Mouse (Mus musculus) limb, embryonic 13.5 days (tissue): ENCODE data around the gene Nemp1. TPM values are rescaled to one million over a fixed set of nuclear protein-coding genes. Genes with fewer than 3 reads are reported as not detected.

Experiments used
- ATAC-seq: fragments of 200-750 bp; cut with Nextera tagmentation; 2 replicates; pipeline ENCODE4 v1.8.0; 2017; ENCODE audit warnings: low read depth, moderate number of reproducible peaks, moderate TSS enrichment; ENCODE audit not compliant: low FRiP score
- H3K27ac ChIP-seq: fragments of 300-500 bp; sonication (generic); 2 replicates; pipeline ENCODE4 v1.5.1; 2015; ENCODE audit warnings: inconsistent platforms, mild to moderate bottlenecking, moderate library complexity
- H3K27me3 ChIP-seq: fragments of 300-500 bp; sonication (generic); 2 replicates; pipeline ENCODE4 v1.6.1; 2015; ENCODE audit warnings: mild to moderate bottlenecking, inconsistent platforms
- H3K36me3 ChIP-seq: fragments of 300-500 bp; sonication (generic); 2 replicates; pipeline ENCODE4 v1.6.1; 2015; ENCODE audit warnings: inconsistent platforms, mild to moderate bottlenecking, moderate library complexity
- H3K4me1 ChIP-seq: fragments of 300-500 bp; sonication (generic); 2 replicates; pipeline ENCODE4 v1.6.1; 2015; ENCODE audit warnings: inconsistent platforms
- H3K4me2 ChIP-seq: fragments of 300-500 bp; sonication (generic); replicated peaks from 2 replicates; pipeline ENCODE4 v1.6.1; 2015; ENCODE audit warnings: inconsistent platforms, mild to moderate bottlenecking, moderate library complexity
- H3K4me3 ChIP-seq: fragments of 300-500 bp; sonication (generic); 2 replicates; pipeline ENCODE4 v1.5.1; 2015; ENCODE audit warnings: moderate library complexity, mild to moderate bottlenecking, inconsistent platforms
- H3K9ac ChIP-seq: fragments of 300-500 bp; sonication (generic); 2 replicates; pipeline ENCODE4 v1.6.1; 2015; ENCODE audit warnings: mild to moderate bottlenecking, inconsistent platforms
- H3K9me3 ChIP-seq: fragments of 300-500 bp; sonication (generic); 2 replicates; pipeline ENCODE4 v1.6.1; 2016; ENCODE audit warnings: inconsistent platforms
- WGBS: fragments of 180-500 bp; shearing (Covaris S2); methylation state at CpG from one replicate; pipeline ENCODE4 v1.1.7; 2015; 5-methylcytosine and 5-hydroxymethylcytosine counted together
- polyA plus RNA-seq: library from polyadenylated mRNA; unstranded; fragments of >200 nt; fragmentation: Nextera tagmentation; extraction: Ambion mirVana; gene quantifications from 2 replicates; pipeline ENCODE4 v1.2.1, GENCODE M21; 2015

The Nemp1 gene
- 9.3 and 9.9 TPM in 2 replicates for polyA plus RNA-seq

DNA sequence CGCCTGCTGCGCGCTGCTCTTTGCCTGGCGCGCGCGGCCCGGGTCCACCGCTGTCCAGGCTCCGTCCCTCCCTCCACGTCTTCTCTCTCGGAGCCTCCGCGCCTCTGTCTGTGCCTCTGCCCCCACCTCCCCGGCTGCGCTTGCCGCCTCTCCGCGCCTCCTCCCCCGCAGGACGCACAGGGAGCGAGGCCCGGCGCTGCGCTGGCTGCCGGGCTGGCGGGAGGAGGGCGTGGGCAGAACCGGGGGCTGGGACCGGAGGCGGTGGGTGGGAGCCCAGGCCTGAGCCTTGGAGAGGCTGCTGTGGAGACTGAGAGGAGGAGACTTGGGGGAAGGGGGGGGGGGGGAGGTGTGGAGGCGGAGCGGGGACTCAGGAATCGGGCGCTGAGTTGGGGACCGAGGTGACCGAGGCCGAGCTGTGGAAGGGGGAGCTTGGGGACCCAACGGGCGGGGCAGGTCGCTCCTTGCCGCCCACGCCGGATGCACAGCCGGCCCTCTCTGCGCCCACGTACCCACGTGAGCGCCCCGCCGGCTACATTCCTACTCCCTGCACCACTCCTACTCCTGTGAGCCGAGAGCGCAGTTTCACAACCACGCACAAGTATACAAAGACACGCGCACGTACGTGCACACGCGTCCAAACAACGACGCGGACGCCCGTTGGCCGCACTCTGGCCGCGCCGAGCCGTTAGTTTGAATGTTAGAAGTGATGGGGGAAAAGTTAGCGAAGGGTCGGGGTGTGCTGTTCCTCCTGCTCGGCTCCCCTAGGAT is at the start of gene Nemp1:
Gene Nemp1 (plus strand): TSS at position 401 of the 768 bp plus-strand sequence.
- no peaks in the 10 kb centered on the region for H3K27me3 ChIP-seq
- peak within 1 kb of the TSS; percentile 86 for H3K4me3 ChIP-seq
- H3K9me3 ChIP-seq = no peaks in the 10 kb centered on the region
- H3K36me3 ChIP-seq = peaks cover 32% of the 10 kb centered on the region
- H3K27ac ChIP-seq = peak within 1 kb of the TSS; percentile 100
- peak; percentile 81 for ATAC-seq
- H3K4me2 ChIP-seq = peak within 1 kb of the TSS; percentile 94
- under 1% methylated on average over 68 of the region's 73 CpGs for WGBS
- peaks cover 58% of the 10 kb centered on the region for H3K4me1 ChIP-seq
- H3K9ac ChIP-seq = peak within 1 kb of the TSS; percentile 94

DNA sequence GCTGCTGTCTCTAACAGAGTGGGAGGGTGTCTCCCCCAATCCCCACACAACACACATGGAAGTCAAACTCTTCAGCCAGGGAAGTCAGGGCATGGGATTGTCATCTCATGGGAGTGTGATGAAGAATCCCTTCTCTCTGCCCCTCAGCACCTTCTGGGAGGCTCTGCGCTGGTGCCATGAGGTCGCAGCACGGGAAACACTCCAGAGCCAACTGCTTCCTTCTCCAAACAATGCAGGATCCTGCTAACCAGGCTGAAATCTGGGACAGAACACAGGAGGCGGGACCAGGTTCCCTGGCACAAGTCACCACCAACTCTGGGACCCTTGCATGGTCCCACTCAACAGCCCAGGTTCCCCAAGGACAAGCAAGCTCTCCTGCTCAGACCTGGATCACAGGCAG is 49.4 kb upstream of the Nemp1 start:
- Histone ChIP-seq H3K4me1 (peaks cover 77% of the 10 kb centered on the region), H3K27ac (peak overlapping the region; percentile 63)

GRCm38 (mm10) chr10:127618173-127618572 is 48.5 kb upstream of the Nemp1 start:
- ATAC-seq = no peak
- Histone ChIP-seq H3K36me3 (peaks cover 14% of the 10 kb centered on the region; the same call in 1 of the 2 replicates), H3K9me3 (no peaks in the 10 kb centered on the region), H3K9ac (peak overlapping the region; percentile 95), H3K27ac (no peak overlapping the region; the same call in 1 of the 2 replicates), H3K4me1 (peaks cover 73% of the 10 kb centered on the region), H3K27me3 (no peaks in the 10 kb centered on the region), H3K4me3 (peak overlapping the region; percentile 92), H3K4me2 (peak overlapping the region; percentile 82)
- 33% methylated on average over 6 of the region's 6 CpGs for WGBS

More for the DNA sequence above, 49.4 kb upstream of the Nemp1 start:
- no peak for ATAC-seq
- peak overlapping the region; percentile 31 for H3K9ac ChIP-seq
- H3K27me3 ChIP-seq = no peaks in the 10 kb centered on the region
- peak overlapping the region; percentile 82 for H3K4me2 ChIP-seq
- H3K36me3 ChIP-seq = peaks cover 22% of the 10 kb centered on the region
- no peaks in the 10 kb centered on the region for H3K9me3 ChIP-seq
- 67% methylated on average over 4 of the region's 4 CpGs for WGBS
- peak overlapping the region; percentile 92; the same call in 1 of the 2 replicates for H3K4me3 ChIP-seq

GRCm38 (mm10) chr10:127619119-127619721 is 47.5 kb upstream of the Nemp1 start:
- Histone ChIP-seq H3K27ac (peak overlapping the region; percentile 92; the same call in 1 of the 2 replicates), H3K4me1 (peaks cover 63% of the 10 kb centered on the region)
- WGBS = 25% methylated on average over 8 of the region's 8 CpGs

GRCm38 (mm10) chr10:127619941-127620405 is 46.7 kb upstream of the Nemp1 start:
- Histone ChIP-seq H3K4me2 (peak overlapping the region; percentile 82), H3K4me3 (peak overlapping the region; percentile 92), H3K27me3 (no peaks in the 10 kb centered on the region), H3K9me3 (no peaks in the 10 kb centered on the region), H3K9ac (peak overlapping the region; percentile 95), H3K4me1 (peaks cover 55% of the 10 kb centered on the region), H3K36me3 (peaks cover 10% of the 10 kb centered on the region; the same call in 1 of the 2 replicates), H3K27ac (peak overlapping the region; percentile 92)
- 2% methylated on average over 12 of the region's 12 CpGs for WGBS
- ATAC-seq = 0 out of 2 replicates have a peak, but pooled peaks have one; percentile 5

More at GRCm38 (mm10) chr10:127619119-127619721, 47.5 kb upstream of the Nemp1 start:
- H3K4me3 ChIP-seq = peak overlapping the region; percentile 92
- no peak for ATAC-seq
- no peaks in the 10 kb centered on the region for H3K9me3 ChIP-seq
- H3K9ac ChIP-seq = peak overlapping the region; percentile 95
- peaks cover 10% of the 10 kb centered on the region; the same call in 1 of the 2 replicates for H3K36me3 ChIP-seq
- no peaks in the 10 kb centered on the region for H3K27me3 ChIP-seq
- peak overlapping the region; percentile 82 for H3K4me2 ChIP-seq

- Histone ChIP-seq H3K9me3 (no peaks in the 10 kb centered on the region), H3K9ac (peak within 1 kb of the TSS; percentile 95), H3K4me3 (peak within 1 kb of the TSS; percentile 92), H3K36me3 (peaks cover 10% of the 10 kb centered on the region; the same call in 1 of the 2 replicates), H3K27me3 (no peaks in the 10 kb centered on the region), H3K4me2 (peak within 1 kb of the TSS; percentile 82), H3K27ac (peak within 1 kb of the TSS; percentile 95), H3K4me1 (peaks cover 49% of the 10 kb centered on the region)
- under 1% methylated on average over 21 of the region's 32 CpGs for WGBS
- peak; percentile 78 for ATAC-seq
Observed at GRCm38 (mm10) chr10:127620406-127621190, 46.1 kb upstream of the Nemp1 start, which contains the start of gene Lrp1. Gene Lrp1, minus strand, starts transcription at chr10:127621148.

DNA sequence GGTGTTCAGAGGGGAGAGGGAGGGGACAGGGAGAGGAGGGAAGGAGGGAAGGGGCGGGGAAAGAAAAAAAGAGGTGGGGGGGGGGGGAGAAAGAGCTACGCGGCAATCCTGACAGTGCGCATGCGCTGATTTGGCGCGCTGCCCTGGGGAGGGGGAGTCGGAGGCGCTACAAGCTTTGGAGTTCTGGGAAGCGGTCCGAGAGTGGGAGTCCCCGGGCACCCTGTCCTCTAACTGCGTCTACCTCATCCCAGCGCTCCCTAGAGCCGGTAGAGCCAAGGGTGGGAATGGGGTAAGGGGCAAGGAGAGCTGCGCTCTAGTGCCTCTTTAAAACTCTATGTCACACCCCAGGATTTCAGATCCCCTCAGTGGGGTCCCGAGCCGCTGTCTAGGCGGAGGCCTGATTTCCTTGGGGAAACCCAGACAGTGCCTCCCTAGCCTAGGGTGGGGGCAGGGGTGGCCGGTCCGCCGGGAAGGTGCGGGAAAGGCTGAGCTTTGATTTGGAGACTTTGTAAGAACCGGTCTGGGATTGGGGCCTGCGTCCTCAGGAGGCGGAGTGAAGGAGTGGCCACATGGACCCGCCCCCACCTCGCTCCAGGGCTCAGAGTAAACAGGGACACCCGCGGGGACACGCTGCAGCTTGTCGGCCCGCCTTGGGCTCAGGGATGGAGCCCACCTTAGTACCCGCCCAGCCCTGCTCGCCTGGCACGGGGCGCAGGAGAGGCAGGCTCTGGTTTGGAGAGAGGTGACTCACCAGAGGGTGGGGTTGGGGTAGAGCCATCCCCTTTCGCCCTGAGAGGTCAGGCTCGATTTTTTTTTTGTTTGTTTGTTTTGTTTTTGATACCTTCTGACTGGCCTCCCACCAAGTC is 45.3 kb upstream of the Nemp1 start:
- Histone ChIP-seq H3K4me3 (peak overlapping the region; percentile 92), H3K9ac (peak overlapping the region; percentile 84), H3K4me2 (peak overlapping the region; percentile 82), H3K9me3 (peaks cover 1% of the 10 kb centered on the region; the same call in 1 of the 2 replicates), H3K27ac (peak overlapping the region; percentile 95), H3K4me1 (peaks cover 41% of the 10 kb centered on the region), H3K36me3 (peaks cover 10% of the 10 kb centered on the region; the same call in 1 of the 2 replicates), H3K27me3 (no peaks in the 10 kb centered on the region)
- WGBS = under 1% methylated on average over 37 of the region's 39 CpGs
- ATAC-seq = peak; percentile 82

- Histone ChIP-seq H3K27me3 (no peaks in the 10 kb centered on the region), H3K36me3 (peaks cover 7% of the 10 kb centered on the region; the same call in 1 of the 2 replicates), H3K4me1 (peaks cover 35% of the 10 kb centered on the region), H3K4me2 (peak overlapping the region; percentile 82), H3K27ac (peak overlapping the region; percentile 95), H3K9ac (peak overlapping the region; percentile 84), H3K4me3 (peak overlapping the region; percentile 92), H3K9me3 (peaks cover 8% of the 10 kb centered on the region; the same call in 1 of the 2 replicates)
- peak; percentile 9; the same call in 1 of the 2 replicates for ATAC-seq
- under 1% methylated on average over 13 of the region's 13 CpGs for WGBS
Observed at GRCm38 (mm10) chr10:127622057-127622392, 44.7 kb upstream of the Nemp1 start.

GRCm38 (mm10) chr10:127622661-127623060 is 44.0 kb upstream of the Nemp1 start:
- H3K27ac ChIP-seq = peak overlapping the region; percentile 95; the same call in 1 of the 2 replicates
- H3K4me1 ChIP-seq = peaks cover 28% of the 10 kb centered on the region
- ATAC-seq = no peak
- H3K4me2 ChIP-seq = peak overlapping the region; percentile 82
- H3K36me3 ChIP-seq = peaks cover 1% of the 10 kb centered on the region; the same call in 1 of the 2 replicates
- peaks cover 9% of the 10 kb centered on the region; the same call in 1 of the 2 replicates for H3K9me3 ChIP-seq
- H3K4me3 ChIP-seq = no peak overlapping the region
- WGBS = 69% methylated on average over 4 of the region's 4 CpGs
- H3K9ac ChIP-seq = no peak overlapping the region
- H3K27me3 ChIP-seq = no peaks in the 10 kb centered on the region

DNA sequence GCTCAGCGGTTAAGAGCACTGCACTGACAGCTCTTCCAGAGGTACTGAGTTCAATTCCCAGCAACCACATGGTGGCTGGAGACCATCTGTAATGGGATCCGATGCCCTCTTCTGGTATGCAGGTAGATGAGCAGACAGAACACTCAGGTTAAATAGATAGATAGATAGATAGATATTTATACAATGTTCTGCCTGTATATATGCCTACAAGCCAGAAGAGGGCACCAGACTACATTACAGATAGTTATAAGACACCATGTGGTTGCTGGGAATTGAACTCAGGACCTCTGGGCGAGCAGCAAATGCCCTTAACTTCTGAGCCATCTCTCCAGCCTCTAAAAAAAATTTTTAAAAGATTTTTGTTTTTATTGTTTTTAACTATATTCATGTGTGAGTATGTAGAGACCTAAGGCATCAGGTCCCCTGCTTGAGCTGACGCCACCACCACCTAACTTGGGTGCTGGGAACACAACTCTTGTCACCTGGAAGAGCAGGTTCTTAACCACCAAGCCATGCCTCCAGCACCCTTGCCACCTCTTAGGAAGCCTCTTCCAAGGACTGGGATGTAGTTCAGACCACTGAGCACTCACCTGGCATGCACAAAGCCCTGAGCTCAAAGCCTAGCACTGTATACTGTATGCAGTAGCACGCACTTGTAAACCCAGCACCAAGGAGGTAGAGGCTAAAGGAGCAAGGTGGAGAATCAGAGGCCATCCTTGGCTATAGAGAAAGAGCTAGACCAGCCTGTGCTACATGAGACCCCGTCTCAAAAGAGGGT is 43.1 kb upstream of the Nemp1 start:
- Histone ChIP-seq H3K4me1 (peaks cover 19% of the 10 kb centered on the region), H3K9me3 (peaks cover 9% of the 10 kb centered on the region; the same call in 1 of the 2 replicates), H3K27me3 (no peaks in the 10 kb centered on the region), H3K4me3 (no peak overlapping the region), H3K9ac (no peak overlapping the region), H3K27ac (no peak overlapping the region), H3K4me2 (no peak overlapping the region), H3K36me3 (no peaks in the 10 kb centered on the region)
- WGBS = 95% methylated on average over 6 of the region's 6 CpGs
- no peak for ATAC-seq
